Mouse (Mus musculus): ENCODE results near the gene Cdc42ep4. TPM values are rescaled to one million over a fixed set of nuclear protein-coding genes. Genes with fewer than 3 reads are reported as not detected.

Gene Cdc42ep4
- polyA plus RNA-seq, 1 experiment from 2014 or later: 37.0 TPM

DNA sequence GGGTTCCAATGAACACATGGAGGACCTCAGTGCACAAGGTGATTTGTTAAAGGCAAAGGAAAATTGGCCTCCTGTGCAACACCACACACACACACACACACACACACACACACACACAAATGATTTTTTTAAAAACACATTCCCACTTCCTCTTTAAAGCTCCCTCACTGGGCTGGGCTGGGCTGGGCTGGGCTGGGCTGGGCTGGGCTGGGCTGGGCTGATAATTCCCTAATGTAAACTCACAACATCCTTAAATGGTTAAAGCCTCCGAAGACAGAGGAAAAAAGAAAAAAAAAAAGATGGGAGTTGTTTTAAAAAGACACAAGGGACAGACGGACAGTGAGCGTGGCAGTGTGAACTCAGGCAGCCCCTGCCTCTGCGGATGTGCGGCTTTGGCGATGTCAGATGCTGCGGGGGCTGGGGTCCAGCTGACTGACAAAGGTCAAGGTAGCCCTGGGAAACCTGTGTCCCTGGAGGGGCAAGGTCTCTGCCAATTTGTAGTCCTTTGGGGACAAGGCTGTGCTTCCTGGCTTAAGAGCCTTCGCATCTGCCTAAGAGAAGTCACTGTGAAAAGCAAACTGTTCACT lies 26.3 kb upstream of the Cdc42ep4 start:
- no peak for DNase-seq (ENCODE audit: low spot score)

DNA sequence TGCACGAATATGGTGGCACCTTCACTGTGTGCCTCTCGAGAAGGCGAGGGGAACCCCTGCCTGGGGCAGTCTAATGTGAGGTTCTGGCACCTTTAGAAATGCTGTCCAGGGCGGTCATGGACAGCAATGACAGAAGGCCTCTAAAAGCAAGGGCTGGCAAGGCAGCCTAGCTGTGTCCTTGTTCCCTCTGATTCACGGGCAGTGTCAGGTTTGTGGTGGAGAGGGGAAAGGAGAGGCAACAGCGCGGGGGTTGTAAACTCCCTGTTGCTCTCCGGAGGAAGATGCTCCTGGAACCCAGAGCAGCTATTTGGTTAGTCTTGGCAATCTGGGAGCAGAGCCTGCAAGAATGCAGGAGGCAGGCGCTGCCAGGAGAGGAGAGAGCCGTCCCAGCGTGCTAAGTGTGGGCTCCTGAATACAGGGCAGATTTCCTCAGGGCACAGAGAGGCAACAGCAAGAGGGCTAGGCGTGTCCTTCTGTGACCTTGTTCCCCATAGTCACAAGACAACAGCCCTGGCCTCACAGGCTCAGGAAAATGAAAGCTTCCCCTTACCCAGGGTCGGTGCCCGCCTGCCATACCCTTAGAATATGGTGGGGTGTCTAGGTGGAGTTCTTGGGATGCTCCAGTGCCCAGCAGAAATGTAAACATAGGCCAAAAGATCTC lies 25.3 kb upstream of the Cdc42ep4 start:
- DNase-seq (ENCODE audit: low spot score): no peak

DNA sequence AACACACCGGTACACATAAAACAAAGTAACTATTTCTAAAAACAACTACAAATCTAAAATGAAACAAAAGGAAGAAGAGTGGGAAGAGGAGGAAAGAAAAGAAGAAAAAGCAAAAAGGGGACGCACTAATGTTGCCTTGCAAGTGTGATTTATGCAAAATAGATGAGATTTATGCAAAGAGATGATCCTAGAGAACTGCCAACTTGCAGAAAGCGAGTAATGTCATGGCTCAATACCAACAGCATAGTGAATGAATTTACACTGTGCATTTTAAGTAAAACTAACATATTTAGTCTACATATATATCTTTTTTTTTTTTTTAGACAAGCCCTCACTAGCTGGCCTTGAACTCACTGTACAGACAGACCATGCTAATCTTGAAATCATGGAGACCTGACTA lies 23.1 kb upstream of the Cdc42ep4 start:
- DNase-seq (ENCODE audit: low spot score): no peak

DNA sequence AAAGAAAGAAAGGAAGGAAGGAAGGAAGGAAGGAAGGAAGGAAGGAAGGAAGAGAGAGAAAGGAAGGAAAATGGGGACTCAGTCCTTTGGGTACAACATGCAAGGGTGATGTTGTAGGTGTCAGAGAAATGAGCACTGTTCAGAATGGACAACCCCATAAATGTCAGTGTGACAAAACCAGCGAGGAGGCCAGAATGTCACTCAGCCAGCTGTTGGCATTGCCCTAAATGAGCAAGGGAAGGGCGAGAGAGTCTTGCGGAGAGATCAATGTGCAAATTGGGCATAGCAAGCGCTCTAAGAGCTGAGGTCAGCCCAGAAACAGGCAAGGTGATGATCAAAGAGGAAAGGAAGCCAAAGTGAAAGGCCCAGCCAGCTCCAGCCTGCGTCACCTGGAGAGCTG lies 21.5 kb upstream of the Cdc42ep4 start:
- no peak for DNase-seq (ENCODE audit: low spot score)

DNA sequence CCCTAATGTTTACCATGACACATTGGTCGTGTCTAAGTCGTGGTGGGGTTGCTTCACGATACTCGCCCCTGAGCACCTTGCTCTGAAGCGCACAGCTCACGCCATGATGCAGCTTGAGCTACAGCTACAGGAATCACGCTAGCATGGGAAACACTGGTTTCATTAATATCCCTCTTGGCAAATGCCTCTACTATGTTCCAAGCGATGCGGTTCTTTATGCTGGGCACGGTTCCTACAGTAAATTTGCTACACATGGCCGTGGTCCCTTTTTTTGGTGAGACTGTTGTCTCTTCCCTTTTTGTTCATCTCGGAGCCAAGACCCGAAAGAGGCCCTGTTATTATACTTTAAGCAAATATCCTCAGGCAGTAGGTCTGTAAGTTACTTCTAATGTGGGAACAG lies 19.5 kb upstream of the Cdc42ep4 start:
- no peak for DNase-seq (ENCODE audit: low spot score)

DNA sequence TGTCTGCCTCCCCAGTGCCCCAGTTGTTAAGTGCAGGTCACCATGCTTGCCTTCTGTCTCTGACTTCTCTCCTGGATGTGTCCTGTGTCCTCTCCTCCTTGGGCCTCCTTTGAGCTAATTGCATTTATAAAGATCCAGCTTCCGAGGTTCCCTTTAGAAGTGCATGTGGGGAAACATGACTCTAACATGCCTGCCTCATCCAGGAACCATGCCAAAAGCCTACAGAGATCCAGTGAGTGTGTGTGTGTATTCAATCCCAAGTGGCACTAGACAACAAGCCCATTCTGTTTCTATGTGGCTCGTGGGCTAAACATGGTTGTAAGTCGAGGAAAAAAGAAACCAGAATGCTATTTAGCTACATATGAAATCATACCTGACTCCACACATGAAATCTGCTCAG lies 16.7 kb upstream of the Cdc42ep4 start:
- DNase-seq (ENCODE audit: low spot score): no peak

DNA sequence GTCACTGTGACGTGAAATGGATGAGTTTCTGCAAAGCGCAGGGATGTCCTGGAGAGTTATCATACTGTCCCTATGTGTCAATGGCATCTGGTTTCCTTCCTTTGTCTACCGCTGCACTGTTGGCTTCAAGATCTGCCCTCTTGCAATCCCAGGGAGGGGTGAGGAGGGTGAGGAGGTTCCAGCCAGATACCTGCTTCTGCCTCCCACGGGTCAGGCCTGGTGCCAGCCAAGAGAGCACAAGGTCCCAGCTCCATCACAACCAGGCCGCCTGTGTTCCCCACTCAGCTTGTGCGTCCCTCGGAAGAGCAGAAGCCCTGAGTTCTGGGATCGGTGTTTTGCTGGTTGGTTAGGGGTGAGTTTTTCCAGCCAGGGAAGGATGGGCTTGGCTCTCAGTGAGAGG lies 15.6 kb upstream of the Cdc42ep4 start:
- DNase-seq (ENCODE audit: low spot score): no peak

DNA sequence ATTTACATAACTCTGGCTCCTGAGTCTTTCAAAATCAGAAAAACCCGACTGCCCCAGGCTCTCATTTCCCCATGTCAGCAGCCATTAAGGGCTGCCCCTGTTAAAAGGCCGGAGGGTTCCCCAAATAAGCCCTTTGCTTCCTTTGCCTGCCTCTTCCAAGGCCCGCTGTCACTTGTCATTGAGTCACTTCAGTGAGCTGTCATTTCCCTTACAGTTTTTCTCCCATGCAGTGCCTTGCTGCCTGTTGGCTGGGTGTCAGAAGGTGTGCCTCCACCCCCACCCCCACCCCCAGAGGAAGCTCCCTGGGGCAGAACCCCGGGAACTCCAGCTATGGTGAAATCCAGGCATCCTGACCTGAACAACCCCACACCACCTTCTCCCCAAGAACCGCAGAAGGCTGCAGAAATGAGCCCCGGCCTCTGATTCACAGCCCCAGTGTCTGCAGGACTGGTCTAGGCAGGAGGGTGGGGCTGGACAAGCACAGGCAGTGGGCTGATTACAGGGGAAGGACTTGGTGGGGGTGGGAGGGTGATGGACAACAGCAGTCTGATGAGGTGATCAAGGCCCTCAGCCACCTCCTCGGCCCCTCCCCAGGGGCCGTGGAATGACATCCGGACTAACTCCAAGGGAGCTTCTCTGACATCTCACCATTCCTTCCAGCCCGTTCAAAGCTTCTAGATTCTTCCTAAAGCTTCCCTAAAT lies 14.8 kb upstream of the Cdc42ep4 start:
- DNase-seq (ENCODE audit: low spot score): no peak

DNA sequence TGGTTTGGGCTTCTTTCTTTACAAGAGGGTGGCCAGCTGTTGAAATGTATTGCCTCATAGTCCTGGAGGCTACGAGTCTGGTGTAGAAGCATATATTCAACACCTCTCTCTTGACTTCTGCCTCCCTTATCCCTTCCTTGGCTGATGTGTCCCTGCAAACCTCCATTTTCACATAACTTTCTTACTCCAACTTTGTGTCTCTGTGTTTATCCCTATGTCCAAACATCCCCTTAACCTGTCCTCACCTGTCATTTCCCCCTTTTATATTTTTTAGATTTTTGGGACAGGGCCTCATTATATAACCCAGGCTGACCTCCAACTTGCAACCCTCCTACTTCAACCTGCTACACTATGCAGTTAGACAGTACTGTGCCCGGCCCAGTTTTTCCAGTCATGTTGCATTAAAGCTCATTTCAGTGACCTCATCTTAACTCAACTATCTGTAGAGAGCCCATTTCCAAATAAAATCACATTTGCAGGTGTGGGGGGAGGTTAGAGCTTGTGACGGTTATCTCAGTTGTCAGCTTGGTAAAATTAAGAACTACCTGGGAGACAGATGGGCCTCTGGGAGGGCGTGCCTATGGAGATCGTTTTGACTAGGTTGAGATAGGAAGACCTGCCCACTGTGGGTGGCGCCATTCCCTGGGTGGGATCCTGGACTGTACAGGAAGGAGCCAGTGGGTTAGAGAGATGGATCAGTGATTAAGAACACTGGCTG lies 12.6 kb upstream of the Cdc42ep4 start:
- DNase-seq (ENCODE audit: low spot score): no peak

DNA sequence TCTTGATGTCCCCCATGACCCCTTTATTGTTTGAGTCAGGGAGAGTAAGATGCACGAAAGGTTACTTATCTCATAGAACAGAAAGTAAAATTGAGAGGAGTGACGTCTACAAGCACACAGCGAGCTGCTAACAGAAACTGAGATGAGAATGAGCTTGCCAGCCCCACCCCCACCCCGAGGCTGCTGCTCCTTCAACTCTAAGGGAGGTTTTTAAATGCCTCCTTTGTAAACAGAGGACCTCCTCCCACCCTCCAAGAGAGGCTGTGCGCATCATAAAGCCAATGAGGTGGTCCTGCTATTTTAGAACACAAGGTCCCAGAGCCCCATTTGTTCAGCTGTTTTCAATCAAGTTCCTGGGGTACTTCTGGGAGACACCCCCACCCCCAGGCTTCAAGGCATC lies 11.8 kb upstream of the Cdc42ep4 start:
- DNase-seq (ENCODE audit: low spot score): no peak

DNA sequence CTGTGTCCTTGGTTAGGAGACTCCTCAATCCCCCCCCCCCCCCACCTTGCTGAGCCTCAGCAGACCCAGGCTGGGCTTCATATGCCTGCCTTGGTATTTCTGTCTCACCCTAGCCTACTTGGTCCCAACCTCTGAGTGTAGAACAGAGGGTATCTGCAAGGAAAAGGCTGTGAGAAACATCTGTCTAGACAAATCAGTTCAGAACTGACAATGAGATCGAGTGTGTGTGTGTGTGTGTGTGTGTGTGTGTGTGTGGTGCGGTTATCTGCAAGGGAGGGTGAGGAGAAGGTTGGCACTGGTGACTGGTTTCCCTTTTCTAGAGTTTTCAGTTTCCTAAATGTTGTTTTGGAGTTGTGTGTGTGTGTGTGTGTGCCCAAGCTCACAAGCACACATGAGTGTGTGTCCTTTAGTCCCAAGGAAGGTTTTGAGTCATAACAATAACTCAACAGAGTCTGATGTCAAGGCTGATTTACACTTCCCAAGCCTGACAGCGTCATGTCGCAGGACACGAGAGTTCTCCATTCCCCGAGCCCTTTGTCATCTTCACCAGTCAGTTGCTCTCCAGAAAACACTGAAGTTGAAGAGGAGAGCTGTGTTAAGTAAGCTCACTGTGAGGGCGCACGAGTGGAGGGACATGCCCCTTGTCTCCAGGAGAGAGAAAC lies 10.6 kb upstream of the Cdc42ep4 start:
- no peak for DNase-seq (ENCODE audit: low spot score)

DNA sequence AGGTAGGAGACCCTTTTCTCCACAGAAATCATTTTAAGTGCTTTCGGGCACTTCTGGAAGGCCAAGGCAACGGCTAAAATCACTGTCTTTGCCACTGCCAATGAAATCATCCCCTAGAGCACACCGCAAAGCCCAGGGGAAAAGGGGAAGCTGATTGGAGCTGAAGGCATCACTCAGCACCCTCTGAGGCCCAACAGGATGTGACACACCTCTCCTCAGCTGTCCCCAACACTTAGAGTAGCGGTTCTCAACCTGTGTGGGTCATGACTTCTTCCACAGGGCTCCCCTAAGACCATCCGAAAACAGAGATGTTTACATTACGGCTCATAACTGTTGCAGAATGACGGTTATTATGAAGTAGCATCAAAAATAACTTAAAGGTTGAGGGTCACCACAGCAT lies 10.0 kb upstream of the Cdc42ep4 start:
- DNase-seq (ENCODE audit: low spot score): no peak

DNA sequence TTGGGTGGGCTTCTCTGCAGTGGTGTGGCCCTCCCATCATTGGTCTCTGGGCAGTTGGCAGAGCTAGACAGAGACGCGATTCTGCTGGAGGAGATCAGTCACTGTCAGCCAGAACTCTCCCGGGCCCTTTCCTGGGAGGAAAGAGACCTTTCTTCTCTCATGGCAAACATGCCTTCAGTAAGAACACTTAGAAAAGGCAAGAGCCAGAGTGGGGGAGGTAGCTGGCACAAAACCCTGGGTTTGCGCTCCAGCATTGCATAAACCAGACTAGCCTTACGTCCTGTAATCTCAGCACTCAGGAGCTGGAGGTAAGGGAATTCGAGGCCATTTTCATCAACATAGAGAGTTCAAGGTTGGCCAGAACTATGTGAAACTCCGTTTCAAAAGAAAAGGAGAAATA lies 8.8 kb upstream of the Cdc42ep4 start:
- no peak for DNase-seq (ENCODE audit: low spot score)

DNA sequence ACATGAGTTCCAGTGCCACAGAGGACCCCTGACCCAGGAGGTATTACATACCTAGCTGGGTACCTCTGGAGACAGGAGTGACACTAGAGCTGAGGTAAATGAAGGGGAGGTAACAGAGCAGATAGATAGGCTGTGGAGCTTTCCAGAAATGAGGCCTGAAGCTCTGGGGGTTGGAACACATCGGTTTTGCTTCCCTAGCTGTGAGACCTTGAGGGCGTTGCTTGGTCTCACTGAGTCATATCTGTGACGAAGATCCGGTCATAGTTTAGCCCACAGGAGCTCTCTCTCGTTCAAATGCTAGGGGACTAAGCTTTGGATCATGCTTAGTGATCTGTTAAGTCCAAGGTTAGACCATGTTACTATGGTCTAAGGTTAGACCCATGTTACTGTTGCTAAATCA lies 7.2 kb upstream of the Cdc42ep4 start:
- DNase-seq (ENCODE audit: low spot score): no peak

DNA sequence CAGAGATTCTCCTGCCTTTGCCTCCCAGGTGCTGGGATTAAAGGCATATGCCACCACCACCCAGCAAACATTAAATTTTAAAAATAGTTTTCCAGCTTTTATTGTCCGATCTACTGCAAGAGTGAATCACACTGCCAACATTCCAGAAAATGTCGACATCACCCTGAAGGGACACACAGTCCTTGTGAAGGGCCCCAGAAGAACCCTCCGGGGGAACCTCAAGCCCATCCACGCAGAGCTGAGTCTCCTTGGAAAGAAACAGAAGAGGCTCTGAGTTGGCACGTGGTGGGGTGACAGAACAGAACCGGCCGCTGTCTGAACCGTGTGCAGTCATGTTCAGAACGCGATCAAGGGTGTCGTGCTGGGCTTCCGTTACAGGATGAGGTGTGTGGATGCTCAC lies 4.9 kb upstream of the Cdc42ep4 start:
- no peak for DNase-seq (ENCODE audit: low spot score)

DNA sequence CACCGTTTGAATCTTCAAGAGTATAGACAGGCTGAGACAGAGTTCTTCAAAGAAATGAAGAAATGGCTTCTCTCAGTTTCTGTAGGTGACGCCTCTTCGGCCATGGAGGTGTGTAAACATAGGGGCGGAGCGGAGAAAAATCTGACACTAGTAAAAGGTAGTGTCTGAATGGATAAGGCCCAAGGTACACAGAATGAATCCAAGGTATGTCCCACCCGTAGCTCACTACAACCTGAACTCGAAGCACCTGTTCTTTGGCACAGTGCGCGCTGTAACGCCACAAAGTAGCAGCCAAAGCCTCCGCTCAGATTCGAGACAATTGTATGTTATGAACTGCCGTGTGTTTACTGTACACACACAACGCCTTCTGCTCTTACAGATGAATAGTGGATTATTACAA lies 4.2 kb upstream of the Cdc42ep4 start:
- no peak for DNase-seq (ENCODE audit: low spot score)

DNA sequence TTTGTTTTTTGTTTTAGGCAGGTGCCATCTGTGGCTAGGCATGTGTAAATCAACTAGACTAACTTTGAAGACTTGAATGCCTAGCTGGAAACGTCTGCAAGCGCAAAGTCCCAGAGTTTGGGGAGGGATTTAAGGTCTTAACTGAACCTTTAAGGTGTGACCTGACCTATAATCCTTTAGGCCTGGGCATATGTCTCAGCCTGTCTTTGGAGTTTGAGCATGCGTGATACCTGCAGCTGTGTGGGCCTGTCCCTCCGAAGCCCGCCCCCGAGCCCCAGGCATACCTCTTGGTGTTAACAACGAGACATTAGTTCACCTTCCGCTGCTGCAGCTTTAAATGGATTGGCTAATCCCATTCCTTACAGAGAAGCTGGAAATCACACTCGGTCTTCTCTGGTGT lies 3.2 kb upstream of the Cdc42ep4 start:
- DNase-seq (ENCODE audit: low spot score): no peak

DNA sequence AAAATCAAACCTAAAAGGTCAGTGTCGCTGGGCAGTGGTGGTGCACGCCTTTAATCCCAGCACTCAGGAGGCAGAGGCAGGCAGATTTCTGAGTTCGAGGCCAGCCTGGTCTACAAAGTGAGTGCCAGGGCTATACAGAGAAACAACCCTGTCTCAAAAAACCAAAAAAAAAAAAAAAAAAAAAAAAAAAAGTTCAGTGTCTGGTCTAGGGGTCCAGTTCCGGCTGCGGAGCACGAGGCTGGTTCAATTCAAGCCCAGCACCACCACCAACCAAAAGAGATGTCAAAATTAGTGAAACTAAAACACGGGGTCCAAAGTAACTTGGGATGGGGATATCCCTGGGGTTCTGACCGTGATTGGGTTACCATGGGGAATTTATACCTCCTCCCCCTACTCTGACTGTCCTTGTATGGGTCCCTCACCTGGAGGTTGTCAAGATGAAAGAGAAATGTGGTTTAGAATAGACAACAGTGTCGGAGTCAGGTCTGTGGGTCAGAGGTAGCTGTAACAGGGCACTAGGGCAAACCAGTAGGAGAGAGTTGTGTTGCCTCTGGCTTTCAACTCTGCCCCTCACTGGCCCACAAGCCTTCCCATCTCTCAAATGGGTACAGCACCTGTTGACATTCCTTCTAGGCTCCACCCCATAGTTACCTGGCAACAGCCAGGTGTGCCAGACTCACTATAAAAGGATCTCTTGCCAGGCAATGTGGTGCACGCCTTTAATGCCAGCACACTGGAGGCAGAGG lies 1.2 kb upstream of the Cdc42ep4 start:
- DNase-seq (ENCODE audit: low spot score): no peak

DNA sequence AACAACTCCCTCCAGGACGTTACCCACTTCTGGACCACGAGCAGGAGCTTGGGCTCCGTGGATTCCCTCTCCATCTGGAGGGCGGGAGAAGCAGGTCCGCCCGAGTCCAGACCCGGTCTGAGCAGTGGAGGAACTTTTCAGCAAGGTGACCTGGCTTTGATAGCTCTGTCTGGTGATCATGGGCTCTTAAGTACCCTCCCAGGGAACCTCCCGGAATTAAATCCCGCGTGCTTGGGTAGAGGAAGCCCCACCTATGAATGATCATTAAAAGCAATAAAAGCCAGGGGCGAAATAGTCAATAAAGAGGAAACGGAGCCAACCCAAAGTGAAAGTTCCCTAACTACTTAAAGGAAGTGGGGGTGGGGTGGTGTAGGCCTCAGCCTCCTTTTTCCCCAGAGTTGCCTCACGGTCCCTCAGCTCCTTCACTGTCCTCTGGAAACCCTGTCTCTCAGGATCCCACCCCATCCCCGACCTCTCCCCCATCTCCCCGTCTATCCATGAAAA lies 529 bp upstream of the Cdc42ep4 start:
- DNase-seq (ENCODE audit: low spot score): no peak

DNA sequence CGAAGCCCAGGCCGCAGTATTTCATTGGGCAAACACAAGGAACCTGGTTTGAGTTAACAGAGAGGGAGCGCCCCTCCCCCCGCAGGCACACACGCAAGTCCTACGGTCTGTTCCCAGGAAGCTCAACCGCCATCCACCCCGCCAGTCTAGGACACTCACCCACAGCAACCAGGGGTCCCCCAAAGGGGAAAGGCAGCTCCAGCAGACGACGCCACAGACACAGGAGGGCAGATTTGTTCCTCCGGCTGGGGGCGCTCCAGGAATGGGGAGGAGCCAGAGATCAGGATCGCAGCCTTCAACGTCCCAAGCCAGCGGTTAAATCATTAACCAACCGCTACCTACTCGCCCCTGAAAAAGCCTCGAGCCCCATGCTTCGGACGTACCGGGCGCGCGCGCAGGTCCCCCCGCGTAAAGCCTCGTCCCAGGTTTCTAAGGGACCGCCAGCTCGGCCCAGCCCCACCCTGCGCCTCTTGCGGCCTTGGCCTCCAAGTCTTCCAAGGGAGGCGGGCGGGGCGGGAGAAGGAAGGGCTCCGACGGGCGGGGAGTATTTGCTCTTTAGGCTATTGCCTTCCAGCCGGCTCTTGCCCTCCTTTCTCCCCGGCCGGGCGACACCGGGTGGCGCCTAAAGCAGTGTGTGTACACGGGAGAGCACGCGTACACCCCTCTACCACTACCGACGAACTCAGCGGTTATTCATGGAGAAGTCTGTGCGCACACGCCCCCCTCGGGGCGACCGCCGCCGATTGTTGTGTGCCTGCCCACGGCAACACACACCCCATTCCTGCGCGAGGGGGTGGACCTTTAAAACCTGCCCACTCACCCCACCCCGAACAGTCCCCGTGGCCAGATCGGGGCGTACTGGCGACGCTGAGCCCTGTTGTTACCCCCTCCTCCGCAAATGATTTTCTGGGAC lies 854 bp downstream of the Cdc42ep4 start:
- peak; percentile 75 for DNase-seq (ENCODE audit: low spot score)
